Mouse (Mus musculus): ENCODE data around the gene Egfr. TPM values are rescaled to one million over a fixed set of nuclear protein-coding genes. Genes with fewer than 3 reads are reported as not detected.

The Egfr gene
- polyA plus RNA-seq, 1 experiment from 2014 or later, result 11.6 TPM

DNA sequence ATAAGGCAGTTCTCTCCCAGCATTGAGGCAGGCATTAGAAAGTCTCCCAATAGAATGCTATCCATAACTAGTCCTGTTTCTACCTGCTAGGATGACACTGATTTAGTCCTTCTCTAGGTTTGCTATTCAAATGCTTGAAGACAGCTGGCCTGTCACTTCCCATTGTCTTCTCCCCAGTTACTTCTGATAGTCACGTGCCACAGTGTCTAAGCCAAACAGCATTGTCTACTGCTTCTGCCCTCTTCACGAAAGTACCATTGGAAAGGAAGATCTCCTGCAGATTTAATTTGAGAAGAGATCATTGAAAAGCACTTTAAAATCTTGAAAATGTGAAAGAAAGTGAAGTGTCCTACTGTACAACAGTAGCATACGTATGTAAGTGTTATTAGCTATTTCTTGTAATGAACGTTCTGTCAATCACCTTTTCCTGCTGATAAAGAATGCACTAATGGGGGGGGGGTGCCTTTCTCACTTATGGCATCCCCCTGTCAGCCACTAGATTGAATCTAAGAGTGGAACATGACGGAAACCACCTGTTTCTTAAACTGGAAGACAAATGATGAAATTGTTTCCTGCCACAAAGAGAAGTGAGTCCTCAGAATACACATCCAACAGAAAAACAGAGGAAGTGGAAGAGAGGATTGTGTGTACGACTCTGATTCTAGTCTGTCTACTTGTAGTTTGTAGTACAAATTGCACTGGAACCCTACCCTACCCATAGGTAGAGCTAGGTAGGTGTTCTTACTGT is 204.3 kb downstream of the Egfr start:
- H3K9me3 ChIP-seq, result no peaks in the 10 kb centered on the region
- no peaks in the 10 kb centered on the region for H3K27me3 ChIP-seq (replicated peaks)
- no peak overlapping the region for H3K9ac ChIP-seq
- H3K27ac ChIP-seq, result no peak overlapping the region
- no peak overlapping the region for H3K4me2 ChIP-seq (replicated peaks)
- ATAC-seq, result no peak
- WGBS, result 91% methylated on average over 6 of the region's 6 CpGs
- H3K36me3 ChIP-seq, result no peaks in the 10 kb centered on the region
- no peak overlapping the region for H3K4me3 ChIP-seq (replicated peaks)
- H3K4me1 ChIP-seq (replicated peaks), result no peaks in the 10 kb centered on the region

DNA sequence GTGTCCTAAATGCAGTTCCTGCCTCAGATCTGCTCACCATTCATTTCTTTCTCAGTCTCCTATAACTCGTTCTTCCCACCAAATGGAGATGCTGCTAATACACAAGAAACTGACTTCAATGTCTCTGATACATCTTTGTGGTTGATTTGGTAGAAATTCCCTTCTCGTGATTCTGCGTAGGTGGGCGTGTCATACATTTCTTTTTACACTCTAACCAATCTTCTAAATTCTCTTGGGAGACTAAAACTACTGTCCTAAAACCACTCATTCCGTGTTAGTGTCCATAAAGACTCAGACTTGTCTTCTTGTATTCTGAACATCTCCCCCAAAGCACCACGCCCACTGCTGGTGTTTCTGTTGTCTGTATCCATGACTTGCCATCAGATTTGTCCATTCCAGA is 205.0 kb downstream of the Egfr start:
- 89% methylated on average over 6 of the region's 6 CpGs for WGBS
- Histone ChIP-seq H3K9ac (no peak overlapping the region), H3K27me3 (replicated peaks) (no peaks in the 10 kb centered on the region), H3K36me3 (no peaks in the 10 kb centered on the region), H3K4me3 (replicated peaks) (no peak overlapping the region), H3K9me3 (no peaks in the 10 kb centered on the region), H3K4me1 (replicated peaks) (no peaks in the 10 kb centered on the region), H3K27ac (no peak overlapping the region), H3K4me2 (replicated peaks) (no peak overlapping the region)
- ATAC-seq, result no peak

DNA sequence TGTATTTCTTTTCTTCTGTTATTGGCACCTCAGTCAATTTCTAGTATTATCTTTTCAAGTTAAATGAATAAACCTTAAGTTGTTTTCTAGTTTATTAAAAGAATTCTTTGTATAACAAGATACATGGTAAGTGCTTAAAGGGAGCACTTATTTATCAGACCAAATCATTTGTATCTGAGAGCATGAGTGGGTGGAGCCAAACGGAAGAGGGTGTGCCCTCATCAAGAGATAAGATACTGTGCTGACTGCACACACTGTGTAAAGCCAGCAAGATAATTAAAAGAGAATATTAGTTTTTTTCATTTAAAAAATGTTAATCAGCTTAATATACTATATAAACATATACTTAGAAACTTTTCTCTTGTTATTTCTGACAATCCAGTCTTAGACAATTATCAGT is 206.5 kb downstream of the Egfr start:
- Histone ChIP-seq H3K4me2 (replicated peaks) (no peak overlapping the region), H3K36me3 (no peaks in the 10 kb centered on the region)

More for the DNA sequence above, 206.5 kb downstream of the Egfr start:
- WGBS, result 78% methylated on average over 1 of the region's 1 CpGs
- Histone ChIP-seq H3K4me3 (replicated peaks) (no peak overlapping the region), H3K9me3 (no peaks in the 10 kb centered on the region), H3K27ac (no peak overlapping the region), H3K9ac (no peak overlapping the region), H3K4me1 (replicated peaks) (no peaks in the 10 kb centered on the region), H3K27me3 (replicated peaks) (no peaks in the 10 kb centered on the region)
- ATAC-seq, result no peak

Other genes starting within 250 kb of the Egfr start
- 36.8 and 39.1 TPM in 2 replicates for gene Sec61g, start 243.7 kb upstream of the Egfr start, polyA plus RNA-seq (2015; fragmentation: Nextera tagmentation; extraction: Ambion mirVana)
- gene Fbxo48, start 199.2 kb downstream of the Egfr start, polyA plus RNA-seq (2015; fragmentation: Nextera tagmentation; extraction: Ambion mirVana), result 1.4 and 1.6 TPM in 2 replicates